Mouse (Mus musculus) embryonic fibroblast, embryonic 13.5 days (primary cell): ENCODE measurements around the gene Rufy3. TPM values are rescaled to one million over a fixed set of nuclear protein-coding genes. Genes with fewer than 3 reads are reported as not detected.

ENCODE experiments used
- H3K27ac ChIP-seq: 2 replicates; pipeline ENCODE4 v1.5.1; 2012; ENCODE audit warnings: low read length, control low read depth, inconsistent platforms; ENCODE audit not compliant: insufficient read depth
- H3K4me1 ChIP-seq: 2 replicates; pipeline ENCODE4 v1.6.1; 2011; ENCODE audit warnings: low read length; ENCODE audit not compliant: control insufficient read depth, insufficient read depth
- H3K4me3 ChIP-seq: 2 replicates; pipeline ENCODE4 v1.5.1; 2011; ENCODE audit warnings: mild to moderate bottlenecking, control low read depth, low read length; ENCODE audit not compliant: insufficient read depth
- CTCF ChIP-seq: IDR thresholded peaks from 2 replicates; pipeline ENCODE4 v1.5.1; 2011; ENCODE audit warnings: mild to moderate bottlenecking, control low read depth, low read length, moderate library complexity, borderline replicate concordance; ENCODE audit not compliant: insufficient read depth
- POLR2A ChIP-seq: IDR thresholded peaks from 2 replicates; pipeline ENCODE4 v1.6.1; 2011; ENCODE audit warnings: low read depth, mild to moderate bottlenecking, control low read depth, low read length, moderate library complexity
- polyA plus RNA-seq: library from polyadenylated mRNA; stranded (reverse); fragments of >200 nt; gene quantifications from 2 replicates; pipeline ENCODE4 v1.2.4, GENCODE M21; 2011; ENCODE audit warnings: low read depth; ENCODE audit not compliant: missing spikeins, insufficient read length

The Rufy3 gene
- polyA plus RNA-seq, 1 experiment, result 11.3 TPM

DNA sequence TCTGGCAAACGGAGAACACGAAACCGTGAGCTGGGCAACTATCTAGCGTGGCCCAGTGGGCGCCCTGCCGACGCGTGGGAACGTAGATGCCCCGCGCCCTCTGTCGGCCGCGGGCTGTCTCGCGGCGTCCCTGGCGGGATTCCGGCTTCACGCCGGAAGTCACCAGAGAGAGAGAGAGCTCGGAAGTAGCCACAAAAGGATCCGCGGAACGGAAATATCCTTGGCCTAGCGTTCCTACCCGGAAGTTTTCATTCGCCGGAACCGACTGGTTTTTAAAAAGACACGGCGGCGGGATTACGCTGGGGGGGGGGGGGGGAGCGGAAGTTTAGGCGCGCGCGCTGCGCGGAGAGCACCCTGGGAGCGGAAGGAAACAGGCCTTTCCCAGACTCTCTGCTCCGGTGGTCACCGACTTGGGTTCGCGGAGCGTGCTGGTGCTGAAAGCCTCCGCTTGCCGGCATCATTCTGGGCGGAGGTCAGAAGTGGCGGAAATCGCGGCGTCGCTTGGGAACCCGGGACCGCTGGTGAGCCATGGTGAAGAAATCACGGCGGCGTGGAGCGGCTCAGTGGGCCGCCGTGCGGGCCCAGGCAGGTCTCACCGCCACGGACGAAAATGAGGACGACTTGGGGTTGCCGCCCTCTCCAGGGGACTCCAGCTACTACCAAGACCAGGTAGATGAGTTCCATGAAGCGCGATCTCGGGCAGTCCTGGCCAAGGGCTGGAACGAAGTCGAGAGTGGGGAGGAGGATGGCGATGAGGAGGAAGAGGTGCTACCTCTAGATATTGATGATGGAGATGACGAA lies 10.6 kb upstream of the Rufy3 start, which contains the start of gene Utp3:
TSS of gene Utp3 (plus strand) at position 377 of the 801 bp plus-strand sequence.
- Histone ChIP-seq H3K4me3 (peak within 1 kb of the TSS; percentile 72), H3K4me1 (no peaks in the 10 kb centered on the region), H3K27ac (peak within 1 kb of the TSS; percentile 87)
- TF ChIP-seq POLR2A, result peak; percentile 91
- peak; percentile 71 for TF ChIP-seq CTCF

GRCm38 (mm10) chr5:88558991-88559390 lies 5.8 kb upstream of the Rufy3 start:
- TF ChIP-seq CTCF (no peak), POLR2A (no peak)

DNA sequence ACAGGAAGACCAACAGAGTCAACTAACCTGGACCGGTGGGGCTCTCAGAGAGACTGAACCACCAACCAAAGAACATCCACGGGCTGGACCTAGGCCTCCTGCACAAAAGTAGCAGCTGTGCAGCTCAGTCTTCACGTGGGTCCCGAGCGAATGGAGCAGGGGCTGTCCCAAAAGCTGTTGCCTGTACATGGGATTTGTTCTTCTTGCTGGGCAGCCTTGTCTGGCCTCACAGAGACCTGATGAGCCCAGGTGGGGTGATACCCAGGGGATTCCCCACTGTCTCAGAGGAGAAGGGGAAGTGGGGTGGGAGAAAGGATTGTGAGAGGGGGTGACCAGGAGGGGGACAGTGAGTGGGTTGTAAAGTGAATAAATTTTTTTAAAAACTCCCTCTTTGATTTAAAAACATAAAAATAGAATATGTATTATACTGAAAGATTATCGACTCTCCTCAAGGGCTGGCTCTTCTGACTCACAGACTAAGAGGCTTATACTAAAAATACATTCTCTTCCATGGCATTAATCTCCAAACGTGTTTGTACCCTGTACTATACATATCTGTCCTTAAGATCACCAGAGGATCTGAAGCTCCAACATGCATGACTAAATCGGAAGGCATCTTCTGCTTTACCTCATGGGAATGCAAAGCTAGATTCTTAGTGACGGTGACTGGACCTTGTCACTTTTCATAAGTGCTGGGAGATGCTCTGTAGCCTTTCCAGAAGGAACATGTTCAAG lies 3.6 kb upstream of the Rufy3 start:
- TF ChIP-seq POLR2A (no peak), CTCF (no peak)
- no peak overlapping the region for H3K4me3 ChIP-seq
- no peak overlapping the region for H3K27ac ChIP-seq
- H3K4me1 ChIP-seq, result no peaks in the 10 kb centered on the region; the same call in 1 of the 2 replicates

More at GRCm38 (mm10) chr5:88558991-88559390, 5.8 kb upstream of the Rufy3 start:
- H3K27ac ChIP-seq, result no peak overlapping the region
- no peaks in the 10 kb centered on the region; the same call in 1 of the 2 replicates for H3K4me1 ChIP-seq
- H3K4me3 ChIP-seq, result no peak overlapping the region

DNA sequence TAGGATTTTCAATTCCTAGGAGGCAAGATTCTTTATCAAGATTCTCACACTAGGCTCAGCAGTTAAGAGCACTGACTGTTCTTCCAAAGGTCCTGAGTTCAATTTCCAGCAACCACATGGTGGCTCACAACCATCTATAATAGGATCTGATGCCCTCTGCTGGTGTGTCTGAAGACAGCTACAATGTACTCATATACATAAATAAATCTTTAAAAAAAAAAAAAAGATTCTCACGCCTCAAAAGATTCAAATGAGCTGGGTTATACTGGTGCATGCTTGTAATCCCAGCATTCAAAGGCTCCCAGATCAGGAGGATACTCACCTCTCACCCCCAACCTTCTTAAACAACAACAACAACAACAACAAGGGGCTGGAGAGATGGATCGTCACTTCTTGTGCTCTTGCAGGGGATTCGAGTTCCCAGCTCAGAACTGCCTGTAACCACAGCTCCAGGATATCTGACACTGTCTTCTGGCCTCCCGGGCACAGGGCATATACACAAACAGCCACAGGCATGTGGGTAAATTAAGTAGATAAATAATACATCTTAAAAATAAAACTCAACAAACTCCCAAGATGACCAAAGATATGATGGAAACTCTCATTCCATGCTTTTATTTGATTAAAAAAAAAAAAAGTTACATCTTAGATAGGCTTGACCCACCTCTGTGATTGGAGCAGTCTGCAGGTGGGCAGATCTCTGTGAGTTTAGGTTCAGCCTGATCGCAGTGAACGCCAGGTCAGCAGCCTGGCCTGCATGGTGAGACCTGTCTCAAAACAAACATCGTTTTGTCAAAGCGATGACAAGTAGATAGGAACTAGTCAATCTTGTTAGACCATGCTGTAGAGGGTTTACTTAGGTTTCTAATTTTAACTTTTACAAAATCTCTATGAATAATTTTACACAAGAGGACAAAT lies 1.7 kb upstream of the Rufy3 start:
- Histone ChIP-seq H3K27ac (no peak overlapping the region), H3K4me3 (no peak overlapping the region), H3K4me1 (no peaks in the 10 kb centered on the region; the same call in 1 of the 2 replicates)
- no peak for TF ChIP-seq POLR2A
- TF ChIP-seq CTCF, result no peak

- H3K4me3 ChIP-seq, result peak overlapping the region; percentile 79
- peak overlapping the region; percentile 72 for H3K27ac ChIP-seq
- peak; percentile 22; the same call in 1 of the 2 replicates for TF ChIP-seq POLR2A
- no peak for TF ChIP-seq CTCF
- no peaks in the 10 kb centered on the region; the same call in 1 of the 2 replicates for H3K4me1 ChIP-seq
Observed at GRCm38 (mm10) chr5:88565148-88566033, 551 bp downstream of the Rufy3 start.

- Histone ChIP-seq H3K27ac (peak overlapping the region; percentile 13; the same call in 1 of the 2 replicates), H3K4me1 (no peaks in the 10 kb centered on the region; the same call in 1 of the 2 replicates), H3K4me3 (peak overlapping the region; percentile 79)
- TF ChIP-seq POLR2A (no peak), CTCF (no peak)
Observed at GRCm38 (mm10) chr5:88566034-88566841, 1.4 kb downstream of the Rufy3 start.

DNA sequence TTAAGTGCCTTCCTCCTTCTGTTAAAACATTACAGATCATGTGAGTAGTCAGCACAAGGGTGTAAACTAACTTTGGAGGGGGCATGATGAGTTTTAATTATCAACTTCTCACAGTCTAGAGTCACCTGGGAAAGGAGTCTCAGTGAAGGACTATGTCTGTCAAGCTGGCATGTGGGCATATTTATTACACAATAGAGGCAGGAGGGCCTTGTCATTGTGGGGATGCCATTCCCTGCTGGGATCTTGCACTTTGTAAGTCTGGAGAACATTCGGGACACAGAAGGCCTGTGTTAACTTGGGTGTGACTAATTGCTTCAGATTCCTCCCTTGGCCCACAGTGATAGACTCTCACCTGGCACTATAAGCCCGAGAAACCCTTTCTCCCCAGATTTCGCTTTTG lies 4.7 kb downstream of the Rufy3 start:
- H3K4me3 ChIP-seq, result no peak overlapping the region
- TF ChIP-seq POLR2A, result no peak
- no peak for TF ChIP-seq CTCF
- H3K27ac ChIP-seq, result no peak overlapping the region
- H3K4me1 ChIP-seq, result no peaks in the 10 kb centered on the region

- Histone ChIP-seq H3K4me1 (no peaks in the 10 kb centered on the region), H3K4me3 (no peak overlapping the region), H3K27ac (no peak overlapping the region)
- no peak for TF ChIP-seq POLR2A
- no peak for TF ChIP-seq CTCF
Observed at GRCm38 (mm10) chr5:88574829-88575228, 10.0 kb downstream of the Rufy3 start.
